Mouse (Mus musculus) C2C12 (cell line): Measurements from ENCODE around the gene 2010111I01Rik.

Source experiments
- CEBPB ChIP-seq: IDR thresholded peaks from one replicate; pipeline ENCODE4 v1.6.1; 2011; ENCODE audit warnings: low read depth, mild to moderate bottlenecking, control low read depth, moderate library complexity
- CTCF ChIP-seq: IDR thresholded peaks from one replicate; pipeline ENCODE4 v1.5.1; 2011; ENCODE audit not compliant: control insufficient read depth, insufficient read depth, insufficient read length
- FOSL1 ChIP-seq: IDR thresholded peaks from one replicate; pipeline ENCODE4 v1.8.0; 2011; ENCODE audit warnings: mild to moderate bottlenecking, low read length; ENCODE audit not compliant: poor library complexity, insufficient read depth, severe bottlenecking
- MAX ChIP-seq: IDR thresholded peaks from one replicate; pipeline ENCODE4 v1.6.1; 2011; ENCODE audit warnings: mild to moderate bottlenecking, control low read depth
- MYOD1 ChIP-seq: IDR thresholded peaks from one replicate; pipeline ENCODE4 v1.6.1; 2011; ENCODE audit warnings: low read depth; ENCODE audit not compliant: control insufficient read depth, insufficient read length
- MYOG ChIP-seq: IDR thresholded peaks from one replicate; pipeline ENCODE4 v1.6.1; 2011; ENCODE audit not compliant: control insufficient read depth, insufficient read length; ENCODE audit errors: extremely low read depth
- USF1 ChIP-seq: IDR thresholded peaks from one replicate; pipeline ENCODE4 v1.6.1; 2011; ENCODE audit warnings: low read depth, mild to moderate bottlenecking, control low read depth, moderate library complexity

DNA sequence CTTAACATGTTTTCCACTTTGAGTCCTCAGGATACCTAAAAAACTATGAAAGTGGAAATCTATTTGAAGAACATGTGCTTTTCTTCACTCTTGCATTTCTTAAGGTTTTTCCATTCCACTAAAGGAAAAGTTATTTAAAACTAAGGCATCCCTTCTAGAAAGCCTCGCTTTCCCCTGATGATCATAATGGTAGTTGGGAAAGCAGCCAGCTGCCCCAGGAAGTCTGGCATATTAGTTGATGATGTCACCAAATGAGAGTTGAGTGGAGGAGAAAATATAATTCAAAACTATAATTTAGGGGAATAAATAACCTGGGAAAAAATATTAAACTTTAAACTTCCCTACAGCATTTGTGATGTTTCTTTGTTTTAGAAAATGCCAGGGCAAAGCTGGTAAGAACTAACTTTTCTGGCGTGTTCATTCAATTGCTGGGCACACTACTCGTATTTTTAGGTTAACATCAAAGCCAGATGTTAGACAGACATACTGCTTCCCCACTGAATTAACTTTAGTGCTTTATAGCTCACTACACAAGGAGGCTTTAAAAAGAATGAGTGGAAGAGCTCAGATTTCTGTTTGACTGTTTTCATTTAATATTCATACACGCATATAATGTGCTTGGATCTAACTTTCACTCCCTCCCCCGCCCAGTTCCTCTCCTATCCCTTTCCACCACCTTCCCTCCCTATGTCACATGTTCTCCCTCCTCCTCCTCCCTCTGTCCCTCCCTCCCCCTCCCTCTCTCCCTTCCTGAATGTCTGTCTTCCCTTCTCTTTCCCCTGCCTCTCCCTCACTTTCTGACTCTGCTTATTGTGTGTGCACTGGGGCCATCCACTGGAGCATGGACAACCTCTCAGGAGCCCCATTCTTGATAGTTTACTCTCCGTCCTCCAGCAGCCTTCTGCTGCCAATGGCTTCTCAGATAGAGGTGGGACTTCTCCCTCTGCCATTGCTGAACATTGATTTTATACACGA is 58.8 kb downstream of the 2010111I01Rik start:
- TF ChIP-seq CTCF (no peak), MAX (no peak), CEBPB (no peak), USF1 (no peak), MYOG (no peak), MYOD1 (no peak), FOSL1 (no peak)
